Mouse (Mus musculus): Measurements from ENCODE around the gene Mblac1. TPM values are rescaled to one million over a fixed set of nuclear protein-coding genes. Genes with fewer than 3 reads are reported as not detected.

Gene Mblac1
- polyA plus RNA-seq, 1 experiment from 2014 or later, result 6.6 TPM

DNA sequence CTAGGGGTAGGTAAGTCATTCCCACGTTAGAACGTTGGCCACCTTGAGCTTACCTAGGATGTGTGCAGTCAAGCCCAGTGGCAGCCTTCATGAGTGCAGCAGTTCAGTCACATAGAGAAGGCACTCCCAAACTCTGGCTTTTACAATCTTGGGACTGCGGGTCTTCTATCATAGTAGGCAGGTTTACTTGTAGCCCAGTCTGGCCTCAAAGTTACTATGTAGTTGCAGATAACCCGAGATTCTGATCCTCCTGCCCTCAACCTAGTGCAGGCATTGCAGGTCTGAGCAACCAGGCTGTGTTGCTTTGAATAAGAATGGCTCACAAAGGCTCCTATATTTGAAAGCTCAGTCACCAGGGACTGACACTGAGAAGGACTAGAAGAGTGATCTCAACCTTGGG lies 32.4 kb downstream of the Mblac1 start:
- Histone ChIP-seq H3K27ac (no peak overlapping the region), H3K4me3 (no peak overlapping the region), H3K36me3 (no peaks in the 10 kb centered on the region), H3K9me3 (no peaks in the 10 kb centered on the region), H3K4me1 (no peaks in the 10 kb centered on the region), H3K27me3 (ENCODE audit: insufficient read depth, poor library complexity, severe bottlenecking) (no peaks in the 10 kb centered on the region)
- 74% methylated on average over 4 of the region's 4 CpGs for WGBS
- DNase-seq (ENCODE audit: low spot score), result no peak

DNA sequence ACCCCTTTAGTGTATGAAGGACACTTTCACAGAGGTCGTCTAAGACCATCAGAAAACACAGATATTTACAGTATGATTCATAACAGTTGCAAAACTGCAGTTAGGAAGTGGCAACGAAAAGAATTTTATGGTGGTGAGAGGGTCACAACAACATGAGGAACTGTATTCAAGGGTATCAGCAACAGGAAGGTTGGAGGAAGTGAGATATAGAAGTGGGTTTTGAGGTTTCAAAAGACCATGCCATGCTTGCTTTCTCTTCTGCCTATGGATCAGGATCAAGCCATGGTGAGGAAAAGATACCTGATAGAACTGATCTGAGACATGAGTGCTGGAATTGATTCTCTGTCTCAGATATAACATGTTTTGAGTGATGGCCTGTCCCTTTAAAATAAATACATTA lies 33.3 kb downstream of the Mblac1 start:
- WGBS, result 49% methylated on average over 2 of the region's 2 CpGs
- Histone ChIP-seq H3K36me3 (no peaks in the 10 kb centered on the region), H3K27me3 (ENCODE audit: insufficient read depth, poor library complexity, severe bottlenecking) (no peaks in the 10 kb centered on the region), H3K9me3 (no peaks in the 10 kb centered on the region), H3K27ac (no peak overlapping the region), H3K4me1 (no peaks in the 10 kb centered on the region), H3K4me3 (no peak overlapping the region)
- no peak for DNase-seq (ENCODE audit: low spot score)

DNA sequence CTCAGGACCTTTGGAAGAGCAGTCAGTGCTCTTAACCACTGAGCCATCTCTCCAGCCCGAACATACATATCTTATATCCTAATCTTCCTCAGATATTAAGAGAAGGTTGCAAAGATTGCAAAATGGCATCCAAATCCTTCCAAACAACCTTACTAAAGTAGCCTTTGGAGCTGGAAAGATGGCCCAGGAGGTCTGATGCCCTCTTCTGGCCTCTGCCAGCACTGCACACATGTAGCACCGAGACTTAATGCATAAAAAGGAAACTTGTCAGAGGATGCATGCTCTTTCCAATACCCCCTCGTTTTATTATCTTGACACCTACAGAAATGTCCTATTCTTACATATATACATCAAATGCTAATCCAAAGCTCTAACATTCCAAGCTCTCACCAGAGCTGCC lies 33.9 kb downstream of the Mblac1 start:
- H3K27me3 ChIP-seq (ENCODE audit: insufficient read depth, poor library complexity, severe bottlenecking), result no peaks in the 10 kb centered on the region
- H3K36me3 ChIP-seq, result no peaks in the 10 kb centered on the region
- WGBS, result 50% methylated on average over 3 of the region's 3 CpGs
- H3K9me3 ChIP-seq, result no peaks in the 10 kb centered on the region
- no peak overlapping the region for H3K27ac ChIP-seq
- no peak for DNase-seq (ENCODE audit: low spot score)
- H3K4me3 ChIP-seq, result no peak overlapping the region
- H3K4me1 ChIP-seq, result no peaks in the 10 kb centered on the region

GRCm38 (mm10) chr5:138229511-138229910 lies 35.4 kb downstream of the Mblac1 start:
- Histone ChIP-seq H3K27ac (no peak overlapping the region), H3K4me3 (no peak overlapping the region), H3K27me3 (ENCODE audit: insufficient read depth, poor library complexity, severe bottlenecking) (no peaks in the 10 kb centered on the region), H3K9me3 (no peaks in the 10 kb centered on the region), H3K36me3 (no peaks in the 10 kb centered on the region), H3K4me1 (no peaks in the 10 kb centered on the region)
- no peak for DNase-seq (ENCODE audit: low spot score)
- WGBS, result 83% methylated on average over 3 of the region's 3 CpGs

- Histone ChIP-seq H3K27me3 (ENCODE audit: insufficient read depth, poor library complexity, severe bottlenecking) (no peaks in the 10 kb centered on the region), H3K27ac (no peak overlapping the region), H3K4me1 (no peaks in the 10 kb centered on the region), H3K36me3 (no peaks in the 10 kb centered on the region), H3K9me3 (no peaks in the 10 kb centered on the region), H3K4me3 (no peak overlapping the region)
- no peak for DNase-seq (ENCODE audit: low spot score)
- WGBS, result 81% methylated on average over 2 of the region's 2 CpGs
Measured at GRCm38 (mm10) chr5:138233778-138234177, 39.7 kb downstream of the Mblac1 start.

GRCm38 (mm10) chr5:138234224-138234623 lies 40.1 kb downstream of the Mblac1 start:
- Histone ChIP-seq H3K9me3 (no peaks in the 10 kb centered on the region), H3K27me3 (ENCODE audit: insufficient read depth, poor library complexity, severe bottlenecking) (no peaks in the 10 kb centered on the region), H3K27ac (no peak overlapping the region), H3K4me1 (no peaks in the 10 kb centered on the region), H3K4me3 (no peak overlapping the region), H3K36me3 (no peaks in the 10 kb centered on the region)
- DNase-seq (ENCODE audit: low spot score), result no peak

- DNase-seq (ENCODE audit: low spot score), result no peak
- H3K27ac ChIP-seq, result no peak overlapping the region
- no peaks in the 10 kb centered on the region for H3K4me1 ChIP-seq
- H3K27me3 ChIP-seq (ENCODE audit: insufficient read depth, poor library complexity, severe bottlenecking), result no peaks in the 10 kb centered on the region
- no peaks in the 10 kb centered on the region for H3K36me3 ChIP-seq
- no peaks in the 10 kb centered on the region for H3K9me3 ChIP-seq
- WGBS, result 29% methylated on average over 2 of the region's 2 CpGs
- no peak overlapping the region for H3K4me3 ChIP-seq
Measured at GRCm38 (mm10) chr5:138241511-138241910, 47.4 kb downstream of the Mblac1 start.

MicroRNAs encoded within 50 kb of the gene (microRNA counts, 519-probe panel; counts per million panel counts)
- microRNA mmu-miR-106b, result 6,542 counts per million, percentile 68 among the panel's probes with 10 or more counts
- microRNA mmu-miR-25, result 9,174 counts per million, percentile 94 among the panel's probes with 10 or more counts
- 6,801 counts per million, percentile 72 among the panel's probes with 10 or more counts for microRNA mmu-miR-93

Small RNAs within 50 kb of the gene (microRNA-seq; reads per million reads assigned to microRNA genes)
- gene Mir106b (5,562 reads per million, percentile 91 among the genes with 10 or more reads in this experiment), gene Mir25 (473 reads per million, percentile 71 among the genes with 10 or more reads in this experiment), gene Mir93 (7,883 reads per million, percentile 93 among the genes with 10 or more reads in this experiment)

Other genes starting within 250 kb of the Mblac1 start
- not detected in 2 replicates for gene Gjc3, start 231.2 kb upstream of the Mblac1 start, polyA plus RNA-seq (2016; fragmentation: Nextera tagmentation; extraction: Ambion mirVana)
- not detected in 2 replicates for gene Azgp1, start 212.8 kb upstream of the Mblac1 start, polyA plus RNA-seq (2016; fragmentation: Nextera tagmentation; extraction: Ambion mirVana)
- gene Smok3a, start 173.1 kb upstream of the Mblac1 start, polyA plus RNA-seq (2016; fragmentation: Nextera tagmentation; extraction: Ambion mirVana), result not detected in 2 replicates
- not detected in 2 replicates for gene Smok3b, start 172.9 kb upstream of the Mblac1 start, polyA plus RNA-seq (2016; fragmentation: Nextera tagmentation; extraction: Ambion mirVana)
- gene Smok3c, start 141.1 kb upstream of the Mblac1 start, polyA plus RNA-seq (2016; fragmentation: Nextera tagmentation; extraction: Ambion mirVana), result not detected in 2 replicates
- gene Zkscan1, start 109.2 kb upstream of the Mblac1 start, polyA plus RNA-seq (2016; fragmentation: Nextera tagmentation; extraction: Ambion mirVana), result 15.6 and 15.8 TPM in 2 replicates
- 50.0 and 65.1 TPM in 2 replicates for gene Zscan21, start 77.4 kb upstream of the Mblac1 start, polyA plus RNA-seq (2016; fragmentation: Nextera tagmentation; extraction: Ambion mirVana)
- 10.3 and 18.8 TPM in 2 replicates for gene Zfp113, start 38.6 kb upstream of the Mblac1 start, polyA plus RNA-seq (2016; fragmentation: Nextera tagmentation; extraction: Ambion mirVana)
- 366 and 394 TPM in 2 replicates for gene Cops6, start 33.2 kb upstream of the Mblac1 start, polyA plus RNA-seq (2016; fragmentation: Nextera tagmentation; extraction: Ambion mirVana)
- gene Ap4m1, start 22.3 kb upstream of the Mblac1 start, polyA plus RNA-seq (2016; fragmentation: Nextera tagmentation; extraction: Ambion mirVana), result 13.4 and 15.0 TPM in 2 replicates
- 189 and 225 TPM in 2 replicates for gene Mcm7, start 21.9 kb upstream of the Mblac1 start, polyA plus RNA-seq (2016; fragmentation: Nextera tagmentation; extraction: Ambion mirVana)
- gene Taf6, start 6.9 kb upstream of the Mblac1 start, polyA plus RNA-seq (2016; fragmentation: Nextera tagmentation; extraction: Ambion mirVana), result 89.3 and 113 TPM in 2 replicates
- gene Cnpy4, start 6.8 kb upstream of the Mblac1 start, polyA plus RNA-seq (2016; fragmentation: Nextera tagmentation; extraction: Ambion mirVana), result 31.6 and 46.9 TPM in 2 replicates
- gene Nxpe5, start 31.6 kb downstream of the Mblac1 start, polyA plus RNA-seq (2016; fragmentation: Nextera tagmentation; extraction: Ambion mirVana), result not detected in 2 replicates
- gene Lamtor4, start 61.2 kb downstream of the Mblac1 start, polyA plus RNA-seq (2016; fragmentation: Nextera tagmentation; extraction: Ambion mirVana), result 69.9 and 77.7 TPM in 2 replicates
- 4.8 and 8.7 TPM in 2 replicates for gene BC037034, start 69.7 kb downstream of the Mblac1 start, polyA plus RNA-seq (2016; fragmentation: Nextera tagmentation; extraction: Ambion mirVana)
- 1.4 and 1.6 TPM in 2 replicates for gene Gal3st4, start 78.5 kb downstream of the Mblac1 start, polyA plus RNA-seq (2016; fragmentation: Nextera tagmentation; extraction: Ambion mirVana)
- gene Gm43720, start 85.6 kb downstream of the Mblac1 start, polyA plus RNA-seq (2016; fragmentation: Nextera tagmentation; extraction: Ambion mirVana), result 0.07 and 0.16 TPM in 2 replicates
- 11.1 and 18.0 TPM in 2 replicates for gene Gpc2, start 85.7 kb downstream of the Mblac1 start, polyA plus RNA-seq (2016; fragmentation: Nextera tagmentation; extraction: Ambion mirVana)
- 4.1 and 4.2 TPM in 2 replicates for gene Stag3, start 85.9 kb downstream of the Mblac1 start, polyA plus RNA-seq (2016; fragmentation: Nextera tagmentation; extraction: Ambion mirVana)
- gene Pvrig, start 147.6 kb downstream of the Mblac1 start, polyA plus RNA-seq (2016; fragmentation: Nextera tagmentation; extraction: Ambion mirVana), result not detected in 2 replicates
- gene Zfp157, start 247.2 kb downstream of the Mblac1 start, polyA plus RNA-seq (2016; fragmentation: Nextera tagmentation; extraction: Ambion mirVana), result 22.1 and 25.9 TPM in 2 replicates